Mouse (Mus musculus) limb, embryonic 13.5 days (tissue): ENCODE results near the gene Rnf157. TPM values are rescaled to one million over a fixed set of nuclear protein-coding genes. Genes with fewer than 3 reads are reported as not detected.
"Not testable (repeated sequence)": the region's sequence is repeated elsewhere in the genome, so short reads cannot be mapped to it uniquely, and the experiment has no call there.

Experiments used
- ATAC-seq: fragments of 200-750 bp; cut with Nextera tagmentation; 2 replicates; pipeline ENCODE4 v1.8.0; 2017; ENCODE audit warnings: low read depth, moderate number of reproducible peaks, moderate TSS enrichment; ENCODE audit not compliant: low FRiP score
- H3K27ac ChIP-seq: fragments of 300-500 bp; sonication (generic); 2 replicates; pipeline ENCODE4 v1.5.1; 2015; ENCODE audit warnings: inconsistent platforms, mild to moderate bottlenecking, moderate library complexity
- H3K27me3 ChIP-seq: fragments of 300-500 bp; sonication (generic); 2 replicates; pipeline ENCODE4 v1.6.1; 2015; ENCODE audit warnings: mild to moderate bottlenecking, inconsistent platforms
- H3K36me3 ChIP-seq: fragments of 300-500 bp; sonication (generic); 2 replicates; pipeline ENCODE4 v1.6.1; 2015; ENCODE audit warnings: inconsistent platforms, mild to moderate bottlenecking, moderate library complexity
- H3K4me1 ChIP-seq: fragments of 300-500 bp; sonication (generic); 2 replicates; pipeline ENCODE4 v1.6.1; 2015; ENCODE audit warnings: inconsistent platforms
- H3K4me2 ChIP-seq: fragments of 300-500 bp; sonication (generic); replicated peaks from 2 replicates; pipeline ENCODE4 v1.6.1; 2015; ENCODE audit warnings: inconsistent platforms, mild to moderate bottlenecking, moderate library complexity
- H3K4me3 ChIP-seq: fragments of 300-500 bp; sonication (generic); 2 replicates; pipeline ENCODE4 v1.5.1; 2015; ENCODE audit warnings: moderate library complexity, mild to moderate bottlenecking, inconsistent platforms
- H3K9ac ChIP-seq: fragments of 300-500 bp; sonication (generic); 2 replicates; pipeline ENCODE4 v1.6.1; 2015; ENCODE audit warnings: mild to moderate bottlenecking, inconsistent platforms
- H3K9me3 ChIP-seq: fragments of 300-500 bp; sonication (generic); 2 replicates; pipeline ENCODE4 v1.6.1; 2016; ENCODE audit warnings: inconsistent platforms
- WGBS: fragments of 180-500 bp; shearing (Covaris S2); methylation state at CpG from one replicate; pipeline ENCODE4 v1.1.7; 2015; 5-methylcytosine and 5-hydroxymethylcytosine counted together
- polyA plus RNA-seq: library from polyadenylated mRNA; unstranded; fragments of >200 nt; fragmentation: Nextera tagmentation; extraction: Ambion mirVana; gene quantifications from 2 replicates; pipeline ENCODE4 v1.2.1, GENCODE M21; 2015

Rnf157 gene
- polyA plus RNA-seq, 1 experiment from 2014 or later: 18.6 TPM

DNA sequence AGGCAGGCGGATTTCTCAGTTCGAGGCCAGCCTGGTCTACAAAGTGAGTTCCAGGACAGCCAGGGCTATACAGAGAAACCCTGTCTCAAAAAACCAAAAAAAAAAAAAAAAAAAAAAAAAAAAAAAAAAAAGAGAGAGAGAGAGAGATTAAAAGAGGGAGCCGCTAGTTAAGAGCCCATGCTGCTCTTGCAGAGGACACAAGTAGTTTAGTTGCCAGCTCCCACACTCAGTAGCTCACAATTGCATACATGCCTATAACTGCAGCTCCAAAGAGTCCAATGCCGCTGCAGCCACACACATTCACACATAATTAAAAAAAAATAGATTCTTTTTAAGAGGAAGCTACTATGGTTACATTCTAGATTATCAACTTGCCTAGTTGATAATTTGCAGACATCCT, 2.4 kb downstream of the Rnf157 start:
- WGBS: 92% methylated on average over 4 of the region's 4 CpGs
- not testable (repeated sequence) for H3K27ac ChIP-seq, ATAC-seq, H3K9me3 ChIP-seq, H3K36me3 ChIP-seq, H3K9ac ChIP-seq, H3K27me3 ChIP-seq, H3K4me2 ChIP-seq, H3K4me3 ChIP-seq
- peaks cover 22% of the 10 kb centered on the region for H3K4me1 ChIP-seq

GRCm38 (mm10) chr11:116409008-116409407, 3.8 kb downstream of the Rnf157 start:
- WGBS: 87% methylated on average over 3 of the region's 3 CpGs

DNA sequence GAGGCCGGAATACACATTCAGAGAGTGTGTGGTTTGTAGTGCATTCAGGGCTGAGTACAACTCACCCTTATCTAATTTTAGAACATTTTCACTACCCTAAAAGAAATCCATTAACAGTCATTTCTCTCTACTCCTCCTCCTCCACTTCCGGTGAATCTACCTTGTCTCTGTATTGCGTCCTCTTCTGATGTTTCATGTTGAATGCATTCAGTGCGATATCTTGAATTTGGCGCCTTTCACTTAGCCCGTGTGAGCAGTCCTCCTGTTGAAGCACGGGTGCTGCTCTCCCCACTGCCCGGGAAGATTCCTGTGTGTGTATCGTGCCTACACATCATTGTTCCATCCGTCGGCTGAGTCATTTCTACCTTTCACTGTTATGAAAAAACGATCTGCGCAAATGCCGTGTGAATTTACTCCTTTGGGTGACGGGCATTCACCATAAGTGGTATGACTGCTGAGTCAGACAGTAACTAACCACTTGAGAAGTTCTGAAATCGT, 6.6 kb downstream of the Rnf157 start:
- no peak overlapping the region for H3K9ac ChIP-seq
- 93% methylated on average over 16 of the region's 16 CpGs for WGBS
- H3K4me1 ChIP-seq: peaks cover 8% of the 10 kb centered on the region
- no peaks in the 10 kb centered on the region for H3K27me3 ChIP-seq
- H3K36me3 ChIP-seq: peaks cover 30% of the 10 kb centered on the region
- no peak for ATAC-seq
- no peaks in the 10 kb centered on the region for H3K9me3 ChIP-seq
- H3K4me2 ChIP-seq: no peak overlapping the region
- H3K27ac ChIP-seq: no peak overlapping the region
- no peak overlapping the region for H3K4me3 ChIP-seq

More at GRCm38 (mm10) chr11:116409008-116409407, 3.8 kb downstream of the Rnf157 start:
- H3K27ac ChIP-seq: no peak overlapping the region
- peaks cover 22% of the 10 kb centered on the region for H3K4me1 ChIP-seq
- peaks cover 18% of the 10 kb centered on the region for H3K36me3 ChIP-seq
- no peak for ATAC-seq
- no peak overlapping the region for H3K4me3 ChIP-seq
- no peaks in the 10 kb centered on the region for H3K27me3 ChIP-seq
- H3K9me3 ChIP-seq: no peaks in the 10 kb centered on the region
- no peak overlapping the region for H3K4me2 ChIP-seq
- no peak overlapping the region for H3K9ac ChIP-seq

DNA sequence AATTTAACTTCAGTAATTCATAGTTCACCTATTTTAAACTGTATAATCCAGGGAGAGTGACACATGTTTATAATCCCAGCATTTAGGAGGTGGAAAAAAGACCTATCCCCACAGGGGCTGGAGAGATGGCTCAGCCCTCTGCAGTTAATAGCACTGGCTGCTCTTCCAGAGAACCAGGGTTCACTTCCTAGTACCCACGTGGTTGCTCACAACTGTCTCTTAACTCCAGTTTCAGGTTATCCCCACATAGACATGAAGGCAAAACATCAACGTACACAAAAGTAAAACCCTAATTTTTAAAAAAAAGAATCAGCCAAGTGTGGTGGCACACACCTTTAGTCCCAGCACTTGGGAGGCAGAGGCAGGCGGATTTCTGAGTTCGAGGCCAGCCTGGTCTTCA, 7.2 kb downstream of the Rnf157 start:
- Histone ChIP-seq H3K4me3 (no peak overlapping the region), H3K9me3 (no peaks in the 10 kb centered on the region), H3K36me3 (peaks cover 30% of the 10 kb centered on the region), H3K4me1 (0 out of 2 replicates have a peak, but pooled peaks cover 1% of the 10 kb centered on the region), H3K9ac (no peak overlapping the region), H3K27me3 (no peaks in the 10 kb centered on the region), H3K4me2 (no peak overlapping the region), H3K27ac (no peak overlapping the region)
- ATAC-seq: no peak
- WGBS: 83% methylated on average over 4 of the region's 4 CpGs

GRCm38 (mm10) chr11:116400560-116400959, 12.3 kb downstream of the Rnf157 start:
- H3K9me3 ChIP-seq: no peaks in the 10 kb centered on the region
- no peak overlapping the region for H3K4me2 ChIP-seq
- no peak overlapping the region for H3K4me3 ChIP-seq
- H3K36me3 ChIP-seq: peaks cover 27% of the 10 kb centered on the region
- no peak overlapping the region for H3K27ac ChIP-seq
- H3K27me3 ChIP-seq: no peaks in the 10 kb centered on the region
- no peak for ATAC-seq
- 64% methylated on average over 4 of the region's 4 CpGs for WGBS
- H3K4me1 ChIP-seq: 0 out of 2 replicates have a peak, but pooled peaks cover 2% of the 10 kb centered on the region
- no peak overlapping the region for H3K9ac ChIP-seq

DNA sequence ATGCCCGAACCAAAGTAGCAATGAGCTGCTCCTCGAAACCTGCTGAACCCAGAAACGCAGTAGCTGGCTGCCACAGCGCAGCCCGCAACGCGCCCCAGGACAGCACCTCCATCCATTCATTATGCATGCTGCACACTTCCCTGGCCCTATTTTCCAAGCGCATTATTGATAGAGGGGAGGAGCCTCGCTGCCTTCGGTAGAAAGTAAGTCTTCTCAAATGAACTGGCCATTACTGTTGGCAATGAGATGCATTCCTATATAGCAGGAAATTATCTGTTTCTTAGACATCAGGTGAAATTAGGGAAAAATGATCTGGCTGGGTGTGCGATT, 14.5 kb downstream of the Rnf157 start:
- Histone ChIP-seq H3K9me3 (no peaks in the 10 kb centered on the region), H3K9ac (no peak overlapping the region), H3K27ac (no peak overlapping the region), H3K4me1 (0 out of 2 replicates have a peak, but pooled peaks cover 2% of the 10 kb centered on the region), H3K4me3 (no peak overlapping the region), H3K27me3 (no peaks in the 10 kb centered on the region), H3K4me2 (no peak overlapping the region), H3K36me3 (peaks cover 17% of the 10 kb centered on the region)
- 86% methylated on average over 11 of the region's 11 CpGs for WGBS
- ATAC-seq: no peak

DNA sequence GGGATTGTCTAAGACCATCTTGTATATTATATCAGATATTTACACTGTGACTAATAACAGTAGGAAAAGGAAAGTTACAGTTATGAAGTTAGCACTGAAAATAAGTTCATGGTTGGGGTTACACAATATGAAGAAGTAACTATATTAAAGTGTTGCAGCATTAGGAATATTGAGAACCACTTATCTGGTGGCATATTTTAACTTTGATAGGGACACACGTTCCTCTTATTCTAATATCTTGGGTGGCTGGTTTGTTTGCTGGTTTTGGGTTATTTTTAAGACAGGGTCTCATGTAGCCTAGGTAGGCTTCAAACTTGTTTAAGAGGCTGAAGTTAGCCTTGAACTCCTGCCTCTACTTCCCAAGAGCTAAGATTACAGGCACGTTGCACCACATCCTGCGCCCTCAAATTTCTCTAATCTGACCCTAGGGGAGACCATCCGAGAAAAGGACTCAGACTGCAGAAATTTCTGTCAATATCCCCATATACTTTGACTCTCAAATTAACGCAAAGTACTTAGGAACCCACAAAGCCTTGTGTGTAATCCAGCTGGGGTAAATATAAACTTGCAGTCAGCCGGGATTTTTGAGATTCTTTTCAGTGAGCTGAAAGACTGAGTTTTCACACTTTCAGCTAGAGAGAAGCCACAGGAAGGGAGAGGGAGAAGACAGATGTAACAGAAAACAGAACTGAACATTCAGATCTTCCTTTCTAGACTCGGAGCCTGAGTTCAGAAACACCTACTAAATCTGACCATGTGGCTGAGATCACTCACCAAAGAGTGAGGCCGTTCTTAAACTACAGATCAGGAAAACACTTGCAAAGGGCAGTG, 15.1 kb downstream of the Rnf157 start:
- H3K9me3 ChIP-seq: no peaks in the 10 kb centered on the region
- H3K4me2 ChIP-seq: no peak overlapping the region
- peaks cover 13% of the 10 kb centered on the region for H3K36me3 ChIP-seq
- no peak overlapping the region for H3K27ac ChIP-seq
- H3K4me3 ChIP-seq: no peak overlapping the region
- 0 out of 2 replicates have a peak, but pooled peaks cover 2% of the 10 kb centered on the region for H3K4me1 ChIP-seq
- H3K9ac ChIP-seq: no peak overlapping the region
- WGBS: 73% methylated on average over 8 of the region's 8 CpGs
- H3K27me3 ChIP-seq: no peaks in the 10 kb centered on the region
- no peak for ATAC-seq

DNA sequence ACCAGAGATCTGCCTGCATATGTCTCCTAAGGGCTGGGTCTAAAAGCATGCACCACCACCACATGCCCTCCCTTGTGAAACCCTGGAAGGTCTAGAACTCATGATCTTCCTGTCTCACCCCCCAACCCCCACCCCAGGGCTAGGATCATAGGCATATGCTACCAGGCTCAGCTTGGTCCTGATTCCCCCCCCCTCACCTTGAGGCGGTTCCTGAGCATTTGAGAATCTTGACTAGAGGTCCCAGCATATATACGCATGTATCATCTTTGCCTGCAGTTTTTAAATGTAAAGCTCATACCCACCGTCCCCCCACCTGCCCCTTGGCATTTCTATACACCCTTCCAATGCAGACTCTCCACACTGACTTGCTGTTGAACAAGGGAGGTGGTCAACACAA, 15.9 kb downstream of the Rnf157 start:
- Histone ChIP-seq H3K4me3 (no peak overlapping the region), H3K27me3 (no peaks in the 10 kb centered on the region), H3K9me3 (no peaks in the 10 kb centered on the region), H3K27ac (no peak overlapping the region), H3K4me1 (0 out of 2 replicates have a peak, but pooled peaks cover 2% of the 10 kb centered on the region), H3K36me3 (peaks cover 13% of the 10 kb centered on the region), H3K9ac (no peak overlapping the region), H3K4me2 (no peak overlapping the region)
- WGBS: 97% methylated on average over 3 of the region's 3 CpGs
- ATAC-seq: no peak

DNA sequence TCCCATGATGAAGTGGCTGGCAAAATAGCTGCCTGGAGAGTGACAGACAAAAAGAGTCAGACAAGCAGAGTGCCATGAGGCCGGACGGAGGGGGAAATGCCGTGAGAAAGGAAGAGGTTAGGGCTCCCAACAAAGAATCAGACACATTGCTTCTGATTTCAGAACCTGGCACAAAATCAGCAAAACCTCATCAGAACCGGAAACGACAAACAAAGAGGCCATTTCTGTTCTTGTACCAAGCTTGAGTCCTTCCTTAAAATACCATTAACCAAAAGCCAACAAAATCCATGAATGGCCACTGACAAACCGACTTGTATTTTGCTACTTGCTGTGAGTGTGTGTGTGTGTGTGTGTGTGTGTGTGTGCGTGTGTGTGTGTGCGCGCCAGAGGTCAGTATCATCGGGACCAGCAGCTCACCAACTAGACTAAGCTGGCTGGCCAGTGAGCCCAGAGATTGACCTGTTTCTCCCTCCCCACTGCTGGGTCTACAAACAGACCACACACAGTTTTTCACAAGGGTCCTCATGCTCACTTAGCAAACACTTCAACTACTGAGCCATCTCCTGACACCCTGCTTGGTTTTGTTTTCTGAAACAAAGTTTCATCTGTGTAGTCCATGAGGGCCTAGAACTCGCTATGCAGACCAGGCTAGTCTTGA, 16.4 kb downstream of the Rnf157 start:
- H3K4me2 ChIP-seq: no peak overlapping the region
- no peak overlapping the region for H3K4me3 ChIP-seq
- no peaks in the 10 kb centered on the region for H3K27me3 ChIP-seq
- H3K27ac ChIP-seq: no peak overlapping the region
- H3K9ac ChIP-seq: no peak overlapping the region
- no peaks in the 10 kb centered on the region for H3K9me3 ChIP-seq
- 0 out of 2 replicates have a peak, but pooled peaks cover 2% of the 10 kb centered on the region for H3K4me1 ChIP-seq
- peaks cover 13% of the 10 kb centered on the region for H3K36me3 ChIP-seq
- WGBS: 93% methylated on average over 11 of the region's 11 CpGs
- no peak for ATAC-seq

- Histone ChIP-seq H3K4me2 (no peak overlapping the region), H3K9ac (peak overlapping the region; percentile 39; the same call in 1 of the 2 replicates), H3K27me3 (no peaks in the 10 kb centered on the region), H3K9me3 (no peaks in the 10 kb centered on the region), H3K27ac (no peak overlapping the region), H3K36me3 (peaks cover 13% of the 10 kb centered on the region), H3K4me3 (no peak overlapping the region), H3K4me1 (0 out of 2 replicates have a peak, but pooled peaks cover 2% of the 10 kb centered on the region)
- WGBS: 85% methylated on average over 4 of the region's 4 CpGs
- ATAC-seq: no peak
These were observed 18.1 kb downstream of the Rnf157 start for GRCm38 (mm10) chr11:116394769-116395168.

- peak overlapping the region; percentile 38 for H3K4me2 ChIP-seq
- H3K4me3 ChIP-seq: peak overlapping the region; percentile 7; the same call in 1 of the 2 replicates
- peaks cover 22% of the 10 kb centered on the region for H3K4me1 ChIP-seq
- no peaks in the 10 kb centered on the region for H3K27me3 ChIP-seq
- no peak overlapping the region for H3K9ac ChIP-seq
- H3K27ac ChIP-seq: no peak overlapping the region
- no peaks in the 10 kb centered on the region for H3K9me3 ChIP-seq
- ATAC-seq: no peak
- 70% methylated on average over 14 of the region's 14 CpGs for WGBS
- H3K36me3 ChIP-seq: peaks cover 8% of the 10 kb centered on the region
These were observed 23.9 kb downstream of the Rnf157 start for GRCm38 (mm10) chr11:116388841-116389480.
